Mouse (Mus musculus) heart, adult 11 months (tissue): Measurements from ENCODE around the gene Insrr.
A peak's percentile ranks its signal among the peaks of the same experiment; 100 is the strongest.

ENCODE experiments used
- DNase-seq: peaks from one replicate; pipeline ENCODE4 v3.0.0; 2022

Insrr gene

DNA sequence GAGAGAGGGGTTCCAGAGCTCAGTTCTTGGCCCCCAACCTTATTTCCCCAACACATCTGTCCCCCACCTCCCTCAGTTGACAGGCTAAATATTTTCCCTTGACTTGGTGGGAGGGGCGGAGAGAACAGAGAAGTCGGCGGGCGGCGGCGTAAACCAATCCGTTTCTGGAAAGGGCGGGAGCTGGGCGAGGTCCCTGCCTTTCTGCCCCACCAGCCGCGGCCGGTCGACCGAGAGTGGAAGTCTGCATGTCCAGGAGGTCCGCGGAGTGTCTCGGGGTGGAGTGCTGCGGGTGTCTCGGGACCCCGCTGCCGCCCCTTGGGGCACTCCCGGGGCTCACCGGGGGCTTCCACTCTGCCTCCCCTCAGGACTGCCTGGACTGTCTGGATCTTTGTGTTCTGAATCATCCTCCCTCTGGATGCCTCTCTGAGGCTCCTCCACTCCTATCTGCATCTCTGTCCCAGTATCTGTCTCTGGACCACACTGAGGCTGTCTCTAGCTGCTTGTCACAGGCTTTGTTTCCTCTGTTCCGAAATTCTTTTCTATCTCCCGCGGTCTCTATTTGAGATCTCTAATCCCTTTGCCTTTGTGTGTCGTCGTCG, at the start of gene Insrr:
Gene Insrr, plus strand, starts transcription at position 216 of the 599 bp plus-strand sequence.
- DNase-seq: no peak

DNA sequence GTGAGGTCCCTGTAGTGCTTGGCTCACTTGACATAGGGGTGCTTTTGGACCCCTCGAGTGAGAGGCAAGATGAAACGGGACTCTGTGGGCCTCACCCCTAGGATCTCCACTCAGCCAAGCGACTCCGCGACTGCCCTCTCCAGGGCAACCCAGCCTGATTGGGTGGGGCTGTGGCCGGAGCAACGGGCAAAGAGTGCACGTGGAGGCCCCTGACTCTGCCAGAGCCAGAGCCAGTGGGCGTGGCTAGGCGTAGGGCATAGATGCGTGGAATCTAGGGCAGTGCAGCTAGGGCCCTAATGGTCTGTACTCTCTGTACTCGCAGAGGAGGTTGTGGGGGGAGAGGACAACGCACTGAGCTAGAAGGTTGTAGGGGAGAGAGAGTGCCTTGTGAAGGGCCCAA, 48.3 kb upstream of the Insrr start, which contains the start of gene Lrrc71:
Gene Lrrc71, minus strand, starts transcription at position 195 of the 400 bp plus-strand sequence.
- DNase-seq: peak; percentile 94

GRCm38 (mm10) chr3:87749036-87749435, 47.7 kb upstream of the Insrr start:
- peak; percentile 95 for DNase-seq

DNA sequence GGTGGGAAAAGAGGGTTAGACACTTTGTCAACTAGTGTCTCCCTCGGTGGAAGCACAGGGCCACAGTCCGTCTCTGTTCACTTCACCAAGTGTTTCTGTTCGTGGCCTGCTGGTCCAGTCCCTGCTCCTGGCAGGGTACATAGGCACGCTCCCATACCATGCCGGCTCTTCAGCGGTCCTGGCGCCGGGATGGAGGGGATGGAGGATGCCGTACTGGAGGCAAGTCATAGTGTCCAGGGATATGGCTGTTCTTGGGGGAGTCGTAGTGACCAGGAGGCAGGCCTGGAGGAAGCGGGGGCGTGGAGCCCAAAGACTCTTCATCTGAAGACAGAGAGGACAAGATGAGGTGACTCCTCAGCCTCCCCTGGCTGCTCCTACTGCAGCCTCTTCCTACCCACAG, 46.8 kb upstream of the Insrr start:
- DNase-seq: peak; percentile 93

DNA sequence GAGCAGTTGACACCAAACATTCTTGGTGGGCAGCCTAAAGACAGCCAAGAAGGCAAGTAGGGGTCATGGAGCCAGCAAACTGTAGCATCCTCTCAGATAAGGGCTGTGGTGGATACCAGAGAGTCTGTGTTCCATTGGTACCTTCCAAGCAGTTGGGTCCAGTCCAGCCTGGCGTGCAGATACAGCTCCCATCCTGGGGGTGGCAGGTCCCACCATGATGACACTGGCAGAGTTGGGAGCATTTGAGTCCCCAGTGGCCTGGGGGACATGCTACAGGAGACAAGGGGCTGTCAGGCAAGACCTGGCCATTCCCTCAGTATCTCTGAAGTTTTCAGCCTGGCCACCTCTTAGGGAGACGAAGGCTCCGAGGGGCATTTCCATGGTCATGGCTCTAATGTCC, 44.2 kb upstream of the Insrr start:
- DNase-seq: peak; percentile 91

GRCm38 (mm10) chr3:87753829-87754228, 42.9 kb upstream of the Insrr start:
- DNase-seq: peak; percentile 91

DNA sequence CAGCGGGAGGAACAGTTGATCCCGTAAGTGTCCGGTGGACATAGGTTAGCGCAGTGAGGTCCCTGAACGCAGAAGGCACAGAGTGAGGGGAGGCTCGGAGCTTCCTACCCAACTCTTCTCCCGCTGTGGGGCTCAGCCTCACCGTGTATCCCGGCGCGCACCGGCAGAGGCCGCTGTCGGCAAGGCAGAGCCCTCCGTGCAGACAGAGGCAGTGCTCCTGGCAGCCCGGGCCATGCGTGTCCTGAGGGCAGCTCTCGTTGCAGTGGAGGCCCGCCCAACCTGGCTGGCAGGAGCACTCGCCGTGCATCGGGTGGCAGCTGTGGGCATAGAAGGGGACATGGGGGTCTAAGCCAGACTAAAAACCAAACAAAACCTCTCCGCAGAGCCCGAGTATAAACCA, 40.8 kb upstream of the Insrr start:
- peak; percentile 97 for DNase-seq

DNA sequence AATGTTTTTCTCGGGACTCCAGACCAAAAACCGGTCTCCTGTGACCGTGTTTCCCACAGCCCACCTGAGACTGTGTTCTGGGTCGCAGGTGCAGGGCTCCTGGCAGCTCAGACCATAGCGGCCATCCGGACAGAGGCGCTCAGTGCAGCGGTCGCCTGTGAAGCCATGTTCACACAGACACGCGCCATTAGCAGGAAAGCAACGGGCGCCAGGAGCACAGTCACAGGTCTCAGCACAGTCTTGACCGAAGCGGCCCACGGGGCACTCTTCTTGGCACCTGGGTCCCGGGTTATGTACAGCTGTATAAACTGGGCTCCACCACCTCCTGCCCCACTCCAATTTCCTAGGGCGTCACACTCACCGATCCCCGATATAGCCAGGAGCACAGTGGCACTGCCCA, 40.3 kb upstream of the Insrr start:
- DNase-seq: peak; percentile 91

- DNase-seq: no peak
These were observed 38.1 kb upstream of the Insrr start for GRCm38 (mm10) chr3:87758641-87759040.

DNA sequence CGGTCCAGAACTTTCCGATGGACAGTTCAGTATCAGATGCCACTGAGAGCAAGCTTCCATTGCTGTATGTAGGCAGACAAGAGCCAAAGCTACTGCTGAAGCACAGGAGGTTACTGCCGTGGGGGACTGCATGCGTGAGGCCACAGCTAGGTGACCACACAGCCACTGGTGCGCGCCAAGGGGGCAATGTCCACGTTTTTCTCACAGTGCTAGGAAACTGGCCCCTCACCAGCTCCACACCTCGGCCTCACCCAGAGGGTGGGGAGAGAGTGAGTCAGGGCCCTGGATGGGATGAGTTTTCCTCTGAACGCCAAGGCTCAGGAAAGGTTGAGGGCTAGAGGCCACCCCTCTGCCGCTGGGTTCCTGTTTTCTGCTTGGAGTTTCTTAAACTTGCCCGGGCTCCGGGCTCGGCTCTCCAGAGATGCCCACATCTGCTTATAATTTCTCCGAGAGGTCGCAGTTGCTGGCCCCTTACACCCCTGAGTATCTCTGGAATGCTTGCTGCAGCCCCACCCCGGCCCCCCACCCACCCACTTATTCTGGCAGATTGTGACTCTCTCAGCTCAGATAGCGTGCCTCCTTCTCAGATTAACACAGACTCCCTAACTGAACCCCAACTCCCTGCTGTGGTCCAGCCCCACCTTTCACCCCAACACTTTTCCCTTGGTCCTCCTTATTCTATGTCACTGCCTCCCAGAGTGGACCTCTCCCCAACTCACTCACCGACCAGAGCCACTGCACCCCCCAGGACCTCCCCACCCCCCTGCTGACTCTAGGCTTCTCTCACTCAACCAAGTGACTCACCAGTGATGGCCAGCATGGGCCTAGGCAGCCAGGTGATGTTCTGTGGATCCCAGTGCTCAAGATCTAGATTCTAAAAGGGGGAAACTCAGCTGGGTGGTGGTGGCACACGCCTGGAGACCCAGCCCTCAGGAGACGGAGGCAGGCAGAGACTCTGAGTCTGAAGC, 35.1 kb upstream of the Insrr start:
- DNase-seq: no peak

GRCm38 (mm10) chr3:87763202-87763601, 33.5 kb upstream of the Insrr start:
- peak; percentile 93 for DNase-seq

GRCm38 (mm10) chr3:87763683-87764289, 33.0 kb upstream of the Insrr start:
- DNase-seq: peak; percentile 99

- DNase-seq: peak; percentile 95
These were observed 32.2 kb upstream of the Insrr start for GRCm38 (mm10) chr3:87764506-87764905.

DNA sequence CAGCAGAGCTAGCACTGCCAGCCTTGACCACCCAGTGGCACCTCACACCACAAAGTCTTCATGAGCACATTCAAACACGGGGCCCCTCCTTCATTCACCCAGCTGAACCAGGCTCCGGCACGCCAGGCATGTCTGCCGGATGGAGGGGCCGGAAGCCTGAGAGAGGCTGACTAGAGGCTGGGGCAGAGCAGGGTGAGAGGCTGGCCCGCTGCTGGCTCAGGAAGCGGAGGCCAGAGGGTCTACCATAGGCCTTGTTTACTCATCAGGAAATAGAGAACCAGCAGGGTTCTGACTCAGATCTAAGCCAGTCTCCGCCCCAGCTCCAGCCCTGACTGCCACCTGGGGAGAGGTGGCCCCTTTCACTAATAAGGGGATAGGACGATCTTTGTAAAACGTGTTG, 31.7 kb upstream of the Insrr start:
- DNase-seq: peak; percentile 98

DNA sequence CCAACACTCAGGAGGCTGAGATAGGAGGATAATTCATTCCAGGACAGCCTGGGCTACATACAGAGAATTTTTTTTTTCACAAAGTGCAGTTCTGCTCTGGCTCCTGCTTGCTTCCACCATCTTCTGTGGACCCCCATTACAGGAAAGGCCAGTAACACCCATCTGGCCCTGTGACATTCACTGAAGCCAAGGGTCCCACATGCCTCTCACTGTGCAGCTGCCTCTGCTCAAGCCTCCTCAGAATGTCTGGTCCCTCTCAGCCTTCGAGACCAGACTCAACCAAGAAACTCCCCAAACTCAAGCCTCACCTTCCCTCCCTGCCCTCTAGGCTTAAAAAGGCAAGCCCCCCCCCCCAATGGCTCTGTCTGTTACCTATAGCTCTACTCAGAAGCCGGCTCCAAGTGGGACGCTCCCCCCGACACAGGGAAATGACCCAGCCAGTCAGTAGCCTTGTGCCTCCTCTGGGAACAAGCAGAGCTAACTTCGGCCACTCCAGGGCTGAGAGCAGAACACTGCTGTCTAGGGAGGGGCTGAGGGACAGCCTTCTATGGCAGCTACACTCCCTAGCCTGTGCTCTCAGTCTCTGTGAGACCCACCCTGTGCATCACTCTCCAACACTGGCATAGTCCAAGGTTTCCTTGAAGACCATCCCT, 31.0 kb upstream of the Insrr start:
- peak; percentile 97 for DNase-seq

GRCm38 (mm10) chr3:87766284-87766667, 30.5 kb upstream of the Insrr start:
- no peak for DNase-seq

DNA sequence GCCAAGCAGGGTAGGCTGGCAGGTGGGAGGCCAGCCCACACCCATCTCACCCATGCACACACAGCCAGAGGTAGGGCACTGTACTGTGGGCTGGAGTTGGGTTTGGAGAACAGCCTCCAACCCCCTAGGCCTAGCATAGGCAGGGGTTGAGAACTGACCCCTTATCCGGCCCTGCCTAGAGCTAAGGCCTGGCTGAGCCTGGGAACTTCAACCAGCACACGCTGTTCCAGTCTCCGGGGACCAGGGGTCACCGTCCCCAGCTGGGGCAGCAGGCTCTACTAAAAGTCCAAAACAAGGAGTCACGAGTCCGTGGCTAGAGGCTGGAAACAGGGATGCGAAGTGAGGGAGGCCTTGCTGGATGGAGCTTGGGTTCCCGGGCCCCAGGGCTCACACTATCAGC, 29.0 kb upstream of the Insrr start:
- peak; percentile 99 for DNase-seq

DNA sequence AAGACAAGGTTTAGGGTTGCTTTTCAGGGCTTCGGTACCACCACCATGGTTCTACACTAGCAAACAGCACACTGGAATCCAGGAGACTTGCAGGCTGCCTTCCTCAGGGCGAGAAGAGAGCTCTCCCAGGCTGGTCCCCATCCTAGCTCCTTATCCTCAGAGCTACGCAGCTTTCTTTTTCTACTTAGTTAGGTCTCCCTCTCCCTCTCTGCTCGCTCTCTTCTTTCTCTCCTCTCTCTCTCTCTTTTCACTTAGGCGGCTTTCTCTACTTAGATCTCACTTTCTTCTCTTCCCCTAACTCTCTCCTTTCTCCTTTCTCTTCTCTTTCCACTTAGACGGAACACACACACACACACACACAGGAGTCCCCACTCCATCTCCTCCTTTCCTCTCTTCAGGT, 28.3 kb upstream of the Insrr start:
- no peak for DNase-seq

DNA sequence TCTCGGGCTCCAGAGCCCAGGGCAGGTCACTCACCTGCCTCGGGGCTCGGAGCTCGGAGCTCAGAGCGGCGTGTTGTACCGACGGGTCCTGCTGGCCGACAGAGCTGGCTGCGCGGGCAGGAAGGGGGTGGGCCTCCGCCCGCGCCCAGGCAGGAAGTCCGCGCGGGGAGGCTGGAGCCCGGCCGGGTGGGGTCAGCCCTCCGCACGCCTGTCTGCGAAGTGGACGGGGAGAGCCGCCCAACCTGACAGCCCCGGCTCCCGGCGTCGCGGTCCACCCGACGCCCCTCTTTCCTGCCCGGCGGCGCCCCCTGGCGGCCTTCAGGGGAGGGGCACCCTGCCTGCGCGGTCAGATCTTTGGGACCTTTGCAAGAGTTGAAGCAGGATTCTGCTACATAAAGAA, 27.9 kb upstream of the Insrr start:
- peak; percentile 99 for DNase-seq

DNA sequence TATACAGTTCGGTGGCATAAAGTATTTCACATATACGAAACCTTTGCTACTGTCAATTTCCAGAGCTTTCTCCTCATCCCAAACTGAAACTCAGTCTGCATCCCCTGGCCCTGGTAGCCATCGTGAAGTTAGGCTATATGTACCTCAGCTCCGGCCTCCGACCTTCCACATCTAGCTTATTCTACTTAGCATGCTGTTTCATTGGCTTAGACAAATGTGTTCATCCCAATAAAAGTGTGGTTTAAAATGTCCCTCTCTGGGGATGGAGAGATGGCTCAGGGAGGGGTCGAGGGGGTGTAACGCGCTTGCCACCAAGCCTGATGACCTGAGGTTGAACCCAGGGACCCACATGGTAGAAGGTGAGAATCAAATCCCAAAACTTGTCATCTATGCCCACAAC, 27.2 kb upstream of the Insrr start:
- peak; percentile 91 for DNase-seq

DNA sequence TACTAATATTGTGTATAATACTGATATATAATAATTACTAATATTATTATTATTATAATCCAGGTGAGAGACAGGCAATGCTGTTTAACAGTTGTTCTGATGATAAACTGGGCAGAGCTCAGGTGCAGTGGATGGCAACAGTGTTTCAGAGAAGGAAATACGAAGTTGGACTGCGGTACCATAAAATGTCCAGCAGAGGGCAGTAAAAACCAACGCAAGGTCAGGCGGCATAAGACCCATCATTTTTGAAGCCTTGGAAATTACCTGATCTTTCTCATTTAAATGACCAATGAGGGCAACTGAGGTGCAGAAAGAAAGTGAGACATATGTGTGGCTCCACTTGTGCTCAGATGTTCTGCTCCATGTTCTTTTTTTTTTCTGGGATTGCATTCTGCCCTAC, 26.5 kb upstream of the Insrr start:
- no peak for DNase-seq

DNA sequence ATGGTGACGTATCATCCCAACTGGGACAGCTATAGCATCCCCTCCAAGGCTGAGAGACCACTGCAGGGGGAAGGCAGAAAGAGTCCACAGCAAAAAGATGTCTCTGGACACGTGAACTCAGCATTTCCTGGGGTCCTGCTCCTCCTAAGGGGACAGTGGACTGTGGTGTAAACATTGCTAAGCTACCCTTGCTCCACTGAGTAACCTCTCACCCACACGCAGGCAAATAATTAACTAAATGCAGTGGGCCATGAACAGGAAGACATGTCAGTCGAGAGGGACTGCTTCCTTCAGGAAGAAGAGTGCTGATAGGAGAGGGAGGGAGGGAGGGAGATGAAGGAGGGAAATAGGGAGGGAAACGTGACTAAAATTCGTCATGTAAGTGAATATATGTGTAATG, 25.7 kb upstream of the Insrr start:
- no peak for DNase-seq

DNA sequence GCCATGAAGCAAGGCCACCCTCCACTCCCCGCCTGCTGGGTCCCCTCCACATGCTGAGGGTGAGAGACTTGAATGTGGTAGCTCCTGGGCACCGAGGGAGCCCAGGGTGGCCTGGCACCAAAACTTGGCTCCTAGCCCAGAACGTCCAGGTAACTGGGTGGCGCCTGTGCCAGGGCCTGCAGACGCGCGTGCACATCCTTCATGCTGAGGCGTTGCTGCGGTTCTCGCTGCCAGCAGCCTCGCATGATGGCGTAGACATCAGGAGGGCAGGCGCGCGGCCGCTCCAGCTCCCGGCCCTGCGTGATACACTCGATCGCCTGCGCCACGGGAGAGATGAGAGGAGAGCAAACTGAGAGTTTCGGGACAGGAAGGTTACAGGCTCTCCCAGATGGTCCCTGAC, 18.5 kb upstream of the Insrr start:
- DNase-seq: no peak
